Mouse (Mus musculus): ENCODE measurements at regions not wholly inside any gene's neighbourhood (a gene's known extent, or its start where the extent isn't known, plus 50 kb on each side); places are given as distances from the start of the nearest gene placed in this dataset.

- Histone ChIP-seq H3K9ac (ENCODE audit: low read depth, poor library complexity, severe bottlenecking) (no peak overlapping the region), H3K9me3 (replicated peaks; ENCODE audit: control insufficient read depth, insufficient read depth, low read length, poor library complexity, severe bottlenecking) (no peaks in the 10 kb centered on the region), H3K36me3 (ENCODE audit: control insufficient read depth, insufficient read depth, low read length, poor library complexity, severe bottlenecking) (no peaks in the 10 kb centered on the region), H3K27ac (ENCODE audit: insufficient read depth, low read length) (no peak overlapping the region), H3K4me3 (ENCODE audit: low read depth, low read length) (no peak overlapping the region), H3K27me3 (ENCODE audit: control insufficient read depth, insufficient read depth, low read length, poor library complexity, severe bottlenecking) (no peaks in the 10 kb centered on the region), H3K4me1 (ENCODE audit: control insufficient read depth, insufficient read depth, low read length) (no peaks in the 10 kb centered on the region)
- TF ChIP-seq CTCF (IDR thresholded peaks at IDR 0.05; ENCODE audit: low read depth, low read length) = no peak
- TF ChIP-seq POLR2A (IDR thresholded peaks at IDR 0.05; ENCODE audit: insufficient read depth, low read length) = no peak
- no peak for TF ChIP-seq EP300 (IDR thresholded peaks at IDR 0.05; ENCODE audit: insufficient read depth, low read depth, low read length)
These were observed 215.4 kb downstream of the Sptssa start for GRCm38 (mm10) chr12:54440851-54441593.

GRCm38 (mm10) chr12:54438793-54439192, 217.6 kb downstream of the Sptssa start:
- Histone ChIP-seq H3K4me3 (ENCODE audit: low read depth, low read length) (no peak overlapping the region), H3K4me1 (ENCODE audit: control insufficient read depth, insufficient read depth, low read length) (no peaks in the 10 kb centered on the region), H3K27me3 (ENCODE audit: control insufficient read depth, insufficient read depth, low read length, poor library complexity, severe bottlenecking) (no peaks in the 10 kb centered on the region), H3K9me3 (replicated peaks; ENCODE audit: control insufficient read depth, insufficient read depth, low read length, poor library complexity, severe bottlenecking) (no peaks in the 10 kb centered on the region), H3K9ac (ENCODE audit: low read depth, poor library complexity, severe bottlenecking) (no peak overlapping the region), H3K27ac (ENCODE audit: insufficient read depth, low read length) (no peak overlapping the region), H3K36me3 (ENCODE audit: control insufficient read depth, insufficient read depth, low read length, poor library complexity, severe bottlenecking) (no peaks in the 10 kb centered on the region)
- TF ChIP-seq CTCF (IDR thresholded peaks at IDR 0.05; ENCODE audit: low read depth, low read length) (no peak), EP300 (IDR thresholded peaks at IDR 0.05; ENCODE audit: insufficient read depth, low read depth, low read length) (no peak), POLR2A (IDR thresholded peaks at IDR 0.05; ENCODE audit: insufficient read depth, low read length) (no peak)

- no peaks in the 10 kb centered on the region for H3K27me3 ChIP-seq (ENCODE audit: control insufficient read depth, insufficient read depth, low read length, poor library complexity, severe bottlenecking)
- H3K36me3 ChIP-seq (ENCODE audit: control insufficient read depth, insufficient read depth, low read length, poor library complexity, severe bottlenecking) = no peaks in the 10 kb centered on the region
- no peak overlapping the region for H3K9ac ChIP-seq (ENCODE audit: low read depth, poor library complexity, severe bottlenecking)
These were observed 221.6 kb upstream of the Egln3 start for GRCm38 (mm10) chr12:54425236-54425635.

GRCm38 (mm10) chr12:54414829-54415228, 211.2 kb upstream of the Egln3 start:
- no peak overlapping the region for H3K27ac ChIP-seq (ENCODE audit: insufficient read depth, low read length)
- H3K36me3 ChIP-seq (ENCODE audit: control insufficient read depth, insufficient read depth, low read length, poor library complexity, severe bottlenecking) = no peaks in the 10 kb centered on the region
- H3K4me3 ChIP-seq (ENCODE audit: low read depth, low read length) = no peak overlapping the region
- H3K27me3 ChIP-seq (ENCODE audit: control insufficient read depth, insufficient read depth, low read length, poor library complexity, severe bottlenecking) = no peaks in the 10 kb centered on the region
- H3K4me1 ChIP-seq (ENCODE audit: control insufficient read depth, insufficient read depth, low read length) = peaks cover 2% of the 10 kb centered on the region
- no peak overlapping the region for H3K9ac ChIP-seq (ENCODE audit: low read depth, poor library complexity, severe bottlenecking)
- H3K9me3 ChIP-seq (replicated peaks; ENCODE audit: control insufficient read depth, insufficient read depth, low read length, poor library complexity, severe bottlenecking) = no peaks in the 10 kb centered on the region
- TF ChIP-seq POLR2A (IDR thresholded peaks at IDR 0.05; ENCODE audit: insufficient read depth, low read length) = no peak
- TF ChIP-seq EP300 (IDR thresholded peaks at IDR 0.05; ENCODE audit: insufficient read depth, low read depth, low read length) = no peak
- peak; percentile 64 for TF ChIP-seq CTCF (IDR thresholded peaks at IDR 0.05; ENCODE audit: low read depth, low read length)

More at GRCm38 (mm10) chr12:54425236-54425635, 221.6 kb upstream of the Egln3 start:
- Histone ChIP-seq H3K27ac (ENCODE audit: insufficient read depth, low read length) (no peak overlapping the region), H3K4me3 (ENCODE audit: low read depth, low read length) (no peak overlapping the region), H3K4me1 (ENCODE audit: control insufficient read depth, insufficient read depth, low read length) (no peaks in the 10 kb centered on the region), H3K9me3 (replicated peaks; ENCODE audit: control insufficient read depth, insufficient read depth, low read length, poor library complexity, severe bottlenecking) (no peaks in the 10 kb centered on the region)
- no peak for TF ChIP-seq POLR2A (IDR thresholded peaks at IDR 0.05; ENCODE audit: insufficient read depth, low read length)
- no peak for TF ChIP-seq CTCF (IDR thresholded peaks at IDR 0.05; ENCODE audit: low read depth, low read length)

- H3K4me1 ChIP-seq (ENCODE audit: control insufficient read depth, insufficient read depth, low read length) = peaks cover 2% of the 10 kb centered on the region
These were observed 210.5 kb upstream of the Egln3 start for GRCm38 (mm10) chr12:54414201-54414600.

GRCm38 (mm10) chr12:54410038-54410605, 206.5 kb upstream of the Egln3 start:
- Histone ChIP-seq H3K27ac (ENCODE audit: insufficient read depth, low read length) (no peak overlapping the region), H3K27me3 (ENCODE audit: control insufficient read depth, insufficient read depth, low read length, poor library complexity, severe bottlenecking) (no peaks in the 10 kb centered on the region)
- TF ChIP-seq POLR2A (IDR thresholded peaks at IDR 0.05; ENCODE audit: insufficient read depth, low read length) (no peak), EP300 (IDR thresholded peaks at IDR 0.05; ENCODE audit: insufficient read depth, low read depth, low read length) (no peak), CTCF (IDR thresholded peaks at IDR 0.05; ENCODE audit: low read depth, low read length) (no peak)

More at GRCm38 (mm10) chr12:54414201-54414600, 210.5 kb upstream of the Egln3 start:
- Histone ChIP-seq H3K9me3 (replicated peaks; ENCODE audit: control insufficient read depth, insufficient read depth, low read length, poor library complexity, severe bottlenecking) (no peaks in the 10 kb centered on the region), H3K4me3 (ENCODE audit: low read depth, low read length) (no peak overlapping the region), H3K27me3 (ENCODE audit: control insufficient read depth, insufficient read depth, low read length, poor library complexity, severe bottlenecking) (no peaks in the 10 kb centered on the region), H3K27ac (ENCODE audit: insufficient read depth, low read length) (no peak overlapping the region), H3K9ac (ENCODE audit: low read depth, poor library complexity, severe bottlenecking) (no peak overlapping the region), H3K36me3 (ENCODE audit: control insufficient read depth, insufficient read depth, low read length, poor library complexity, severe bottlenecking) (no peaks in the 10 kb centered on the region)
- TF ChIP-seq POLR2A (IDR thresholded peaks at IDR 0.05; ENCODE audit: insufficient read depth, low read length) (no peak), EP300 (IDR thresholded peaks at IDR 0.05; ENCODE audit: insufficient read depth, low read depth, low read length) (no peak), CTCF (IDR thresholded peaks at IDR 0.05; ENCODE audit: low read depth, low read length) (no peak)

More at GRCm38 (mm10) chr12:54410038-54410605, 206.5 kb upstream of the Egln3 start:
- Histone ChIP-seq H3K9ac (ENCODE audit: low read depth, poor library complexity, severe bottlenecking) (no peak overlapping the region), H3K36me3 (ENCODE audit: control insufficient read depth, insufficient read depth, low read length, poor library complexity, severe bottlenecking) (no peaks in the 10 kb centered on the region), H3K9me3 (replicated peaks; ENCODE audit: control insufficient read depth, insufficient read depth, low read length, poor library complexity, severe bottlenecking) (no peaks in the 10 kb centered on the region), H3K4me1 (ENCODE audit: control insufficient read depth, insufficient read depth, low read length) (peaks cover 2% of the 10 kb centered on the region), H3K4me3 (ENCODE audit: low read depth, low read length) (no peak overlapping the region)
